26 mouse cellular contexts compared by ENCODE assay signal in genomic region chr9:59948691-59949250, GRCm38 (mm10). TPM values are rescaled to one million over a fixed set of nuclear protein-coding genes. Genes with fewer than 3 reads are reported as not detected.
DNase-seq lines count a peak whose midpoint lies in the region; ATAC-seq and TF ChIP-seq lines count a peak whose summit lies in the region.
"Had no signal": no experiment of that assay in that cellular context is flagged by ENCODE, and none has a peak within 500 bp of the region (broad histone marks: within the 10 kb centered on the region; RNA-seq: fewer than 3 reads in every experiment).

No protein-coding gene starts in this region.

- peak overlapping the region; percentile 2; the same call in 1 of the 2 replicates for H3K4me3 ChIP-seq in small intestine, adult 2 months (ENCODE audit: low read depth, low read length)
- H3K4me3 ChIP-seq: embryonic facial prominence, embryonic 12.5 days; forebrain, embryonic 12.5 days; heart, embryonic 10.5 days; hindbrain, embryonic 13.5 days had no signal

- no peak for ATAC-seq in granulocyte monocyte progenitor cell, adult 5-6 weeks (replicated peaks; ENCODE audit: poor library complexity, severe bottlenecking)
- ATAC-seq: activated CD4-positive, CD25-positive, alpha-beta regulatory T cell, adult 4 months; forebrain, embryonic 16.5 days; hindbrain, postnatal 0 days; Patski had no signal

- TF ChIP-seq POLR2A in small intestine, adult 2 months (IDR thresholded peaks at IDR 0.05; ENCODE audit: low read depth, low read length): no peak

- peak; percentile 8 for DNase-seq in cerebellum, adult 9-11 months
- DNase-seq in cerebellum, adult 18-20 months: no peak
- DNase-seq in heart, adult 11 months: peak; percentile 84
- DNase-seq in heart, postnatal 14 days: no peak
- DNase-seq in thymus, postnatal 4 days: peak; percentile 7
- no peak for DNase-seq in thymus, postnatal 25 days
- DNase-seq: adrenal gland, postnatal 14 days; gastrocnemius, postnatal 14 days; heart, adult 18-20 months; heart, postnatal 10 days had no signal

- 34% methylated on average over 17 of the region's 17 CpGs for WGBS in small intestine, adult 2 months

- peaks cover 40% of the 10 kb centered on the region for H3K4me1 ChIP-seq in small intestine, adult 2 months (ENCODE audit: control insufficient read depth, insufficient read depth, insufficient read length, low read length)
- H3K4me1 ChIP-seq: hindbrain, embryonic 13.5 days had no signal

- H3K27me3 ChIP-seq in small intestine, adult 2 months (ENCODE audit: control insufficient read depth, insufficient read depth, low read length): no peaks in the 10 kb centered on the region
- H3K27me3 ChIP-seq: embryonic facial prominence, embryonic 12.5 days; forebrain, embryonic 12.5 days; hindbrain, embryonic 13.5 days; Patski had no signal

- H3K27ac ChIP-seq in small intestine, adult 2 months (ENCODE audit: insufficient read depth, low read depth, low read length): no peak overlapping the region
- H3K27ac ChIP-seq: embryonic facial prominence, embryonic 12.5 days; forebrain, embryonic 12.5 days; heart, embryonic 10.5 days; hindbrain, embryonic 13.5 days; hindbrain, postnatal 0 days had no signal

- TF ChIP-seq CTCF in small intestine, adult 2 months (IDR thresholded peaks at IDR 0.05; ENCODE audit: extremely low read depth, insufficient read length, insufficient replicate concordance, low read depth, low read length): no peak

- intact Hi-C loops in heart, postnatal 14 days (cut with DNase I): no loop called here

- no peaks in the 10 kb centered on the region for H3K36me3 ChIP-seq in small intestine, adult 2 months (ENCODE audit: control insufficient read depth, insufficient read depth, low read length)
- H3K36me3 ChIP-seq: embryonic facial prominence, embryonic 12.5 days; forebrain, embryonic 12.5 days; heart, embryonic 10.5 days; hindbrain, embryonic 13.5 days had no signal

RNA-seq across cellular contexts. Expression of gene Nr2e3, which starts 11.7 kb away (rescaled TPM):
- total RNA-seq in heart, postnatal 14 days (2021): not detected
- polyA plus RNA-seq in small intestine, adult 2 months (2012; rRNA removed): 1.2 and 1.9 TPM in 2 replicates
- total RNA-seq in granulocyte monocyte progenitor cell, adult 5-6 weeks (2014; fragmentation: Nextera tagmentation): not detected in 2 replicates
- not detected in 2 replicates for total RNA-seq in granulocyte monocyte progenitor cell, adult 5-6 weeks (2017)
- total RNA-seq: adrenal gland, adult 18-20 months; adrenal gland, postnatal 14 days; gastrocnemius, postnatal 14 days; heart, adult 18-20 months; heart, postnatal 10 days; hematopoietic stem cell, adult 5-6 weeks; hindbrain, postnatal 0 days had no signal
- polyA plus RNA-seq: activated CD4-positive, CD25-positive, alpha-beta regulatory T cell, adult 4 months; C2C12; cortical plate, adult 2 months; forebrain, embryonic 16.5 days; frontal cortex, adult 2 months; heart, embryonic 14.5 days; hindbrain, embryonic 13.5 days; hindbrain, postnatal 0 days; Patski had no signal

Comparison
In these comparisons a context has a peak if more than half of its experiments do, and no peak if none do; other contexts are left out.
1. DNase-seq: peak in cerebellum, adult 9-11 months (single experiment), heart, adult 11 months (single experiment) and thymus, postnatal 4 days (single experiment); none in cerebellum, adult 18-20 months (0 of 2), heart, postnatal 14 days (0 of 2) and thymus, postnatal 25 days (single experiment).